Mouse (Mus musculus): ENCODE data around the gene Bag5. TPM values are rescaled to one million over a fixed set of nuclear protein-coding genes. Genes with fewer than 3 reads are reported as not detected.
A peak's percentile ranks its signal among the peaks of the same experiment; 100 is the strongest.
"Not testable (repeated sequence)": the region's sequence is repeated elsewhere in the genome, so short reads cannot be mapped to it uniquely, and the experiment has no call there.

Bag5 gene
- polyA plus RNA-seq, 1 experiment from 2014 or later, result 42.9 TPM

DNA sequence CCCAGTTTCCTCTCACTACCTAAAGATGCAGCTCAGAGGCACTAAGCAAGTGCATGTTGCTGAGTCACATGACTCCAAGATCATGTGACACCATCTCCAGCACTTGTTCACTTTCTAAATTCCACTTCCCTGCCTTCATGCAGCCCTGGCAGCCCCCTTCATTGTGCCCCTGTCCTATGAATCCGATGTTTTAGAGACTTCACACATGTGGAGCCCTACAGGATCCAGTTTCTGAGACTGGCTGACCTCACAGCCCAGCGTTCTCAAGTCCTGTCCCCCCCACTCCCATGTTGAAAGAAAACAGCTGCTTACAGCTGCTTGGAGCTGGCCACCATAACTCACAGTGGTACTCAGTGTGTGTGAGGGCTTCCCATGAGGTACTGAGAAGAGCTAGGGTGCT lies 30.4 kb upstream of the Bag5 start:
- Histone ChIP-seq H3K27ac (ENCODE audit: low read length) (peak overlapping the region; percentile 52; the same call in 1 of the 2 replicates), H3K4me1 (ENCODE audit: control insufficient read depth, insufficient read depth, low read length) (peaks cover 30% of the 10 kb centered on the region), H3K36me3 (ENCODE audit: control insufficient read depth, insufficient read depth) (no peaks in the 10 kb centered on the region), H3K27me3 (ENCODE audit: control insufficient read depth, insufficient read depth, low read length) (no peaks in the 10 kb centered on the region), H3K9ac (ENCODE audit: low read length) (no peak overlapping the region), H3K4me2 (ENCODE audit: low read depth, low read length) (no peak overlapping the region), H3K9me3 (replicated peaks; ENCODE audit: control insufficient read depth, low read length) (no peaks in the 10 kb centered on the region), H3K4me3 (ENCODE audit: low read length) (no peak overlapping the region)
- 61% methylated on average over 2 of the region's 2 CpGs for WGBS
- ATAC-seq (replicated peaks; ENCODE audit: extremely low read depth, insufficient read depth, low FRiP score), result no peak

DNA sequence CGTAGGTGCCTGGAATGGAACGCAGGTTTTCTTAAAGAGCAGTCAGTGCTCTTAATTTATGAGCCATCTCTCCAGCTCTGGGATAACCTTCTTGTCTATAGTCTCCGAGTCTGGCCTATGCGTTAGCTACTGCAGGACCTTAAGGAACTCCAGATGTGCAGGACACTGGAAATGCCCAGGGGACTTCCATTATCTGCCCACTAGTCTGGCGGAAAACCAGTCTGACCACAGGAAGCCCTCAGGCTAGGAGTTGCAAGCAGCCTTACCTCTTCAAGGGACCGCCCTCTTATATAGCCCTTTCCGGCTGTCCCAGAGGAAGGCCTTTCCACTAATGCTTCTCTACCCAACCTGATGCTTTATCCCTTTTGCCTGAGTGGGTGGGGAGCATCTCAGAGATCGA lies 28.3 kb upstream of the Bag5 start:
- ATAC-seq (replicated peaks; ENCODE audit: extremely low read depth, insufficient read depth, low FRiP score), result no peak
- no peaks in the 10 kb centered on the region for H3K9me3 ChIP-seq (replicated peaks; ENCODE audit: control insufficient read depth, low read length)
- H3K27ac ChIP-seq (ENCODE audit: low read length), result no peak overlapping the region
- 63% methylated on average over 8 of the region's 8 CpGs for WGBS
- no peaks in the 10 kb centered on the region for H3K27me3 ChIP-seq (ENCODE audit: control insufficient read depth, insufficient read depth, low read length)
- H3K36me3 ChIP-seq (ENCODE audit: control insufficient read depth, insufficient read depth), result no peaks in the 10 kb centered on the region
- peaks cover 23% of the 10 kb centered on the region for H3K4me1 ChIP-seq (ENCODE audit: control insufficient read depth, insufficient read depth, low read length)
- no peak overlapping the region for H3K4me2 ChIP-seq (ENCODE audit: low read depth, low read length)
- no peak overlapping the region for H3K4me3 ChIP-seq (ENCODE audit: low read length)
- no peak overlapping the region for H3K9ac ChIP-seq (ENCODE audit: low read length)

DNA sequence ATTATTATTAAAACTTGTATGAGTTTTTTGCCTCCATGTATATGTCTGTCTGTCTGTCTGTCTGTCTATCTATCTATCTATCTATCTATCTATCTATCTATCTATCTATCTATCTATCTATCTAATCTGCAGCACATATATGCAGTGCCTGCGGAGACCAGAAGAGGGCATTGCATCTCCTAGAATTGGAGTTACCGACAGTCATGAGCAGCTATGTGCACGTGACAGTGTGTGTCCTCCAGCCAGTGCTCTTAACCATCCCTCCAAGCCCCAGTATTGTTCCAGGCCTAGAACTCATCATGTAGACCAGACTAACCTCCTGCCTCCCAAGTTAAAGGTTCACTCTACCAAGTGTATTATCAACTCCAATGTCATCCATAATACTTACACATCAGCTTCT lies 25.7 kb upstream of the Bag5 start:
- no peak for ATAC-seq (replicated peaks; ENCODE audit: extremely low read depth, insufficient read depth, low FRiP score)
- H3K4me3 ChIP-seq (ENCODE audit: low read length), result no peak overlapping the region
- no peaks in the 10 kb centered on the region for H3K9me3 ChIP-seq (replicated peaks; ENCODE audit: control insufficient read depth, low read length)
- no peak overlapping the region for H3K4me2 ChIP-seq (ENCODE audit: low read depth, low read length)
- peaks cover 4% of the 10 kb centered on the region for H3K4me1 ChIP-seq (ENCODE audit: control insufficient read depth, insufficient read depth, low read length)
- H3K27me3 ChIP-seq (ENCODE audit: control insufficient read depth, insufficient read depth, low read length), result no peaks in the 10 kb centered on the region
- H3K36me3 ChIP-seq (ENCODE audit: control insufficient read depth, insufficient read depth), result no peaks in the 10 kb centered on the region
- no peak overlapping the region for H3K27ac ChIP-seq (ENCODE audit: low read length)
- 14% methylated on average over 3 of the region's 3 CpGs for WGBS
- no peak overlapping the region for H3K9ac ChIP-seq (ENCODE audit: low read length)

DNA sequence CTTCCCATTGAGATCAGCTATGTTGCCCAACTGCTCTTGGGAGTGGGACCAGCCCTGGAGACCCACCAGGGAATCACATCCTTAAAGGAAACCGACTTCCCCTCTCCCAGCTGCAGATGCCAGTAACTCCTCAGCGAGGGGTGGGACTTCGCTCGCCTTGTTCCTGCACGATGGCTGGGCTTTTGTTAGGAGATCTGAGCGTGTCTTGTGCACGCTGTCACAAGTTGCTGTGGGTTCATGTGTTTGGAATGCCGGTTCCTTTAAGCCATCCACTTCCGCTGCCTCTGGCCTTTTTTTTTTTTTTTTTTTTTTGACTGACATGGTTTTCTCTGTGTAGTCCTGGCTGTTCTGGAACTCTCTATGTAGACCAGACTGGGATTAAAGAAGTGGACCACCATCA lies 24.3 kb upstream of the Bag5 start:
- no peak overlapping the region for H3K4me2 ChIP-seq (ENCODE audit: low read depth, low read length)
- no peaks in the 10 kb centered on the region for H3K36me3 ChIP-seq (ENCODE audit: control insufficient read depth, insufficient read depth)
- ATAC-seq (replicated peaks; ENCODE audit: extremely low read depth, insufficient read depth, low FRiP score), result no peak
- peaks cover 7% of the 10 kb centered on the region for H3K4me1 ChIP-seq (ENCODE audit: control insufficient read depth, insufficient read depth, low read length)
- no peak overlapping the region for H3K4me3 ChIP-seq (ENCODE audit: low read length)
- 45% methylated on average over 9 of the region's 9 CpGs for WGBS
- H3K9ac ChIP-seq (ENCODE audit: low read length), result no peak overlapping the region
- no peaks in the 10 kb centered on the region for H3K9me3 ChIP-seq (replicated peaks; ENCODE audit: control insufficient read depth, low read length)
- no peaks in the 10 kb centered on the region for H3K27me3 ChIP-seq (ENCODE audit: control insufficient read depth, insufficient read depth, low read length)
- no peak overlapping the region for H3K27ac ChIP-seq (ENCODE audit: low read length)

DNA sequence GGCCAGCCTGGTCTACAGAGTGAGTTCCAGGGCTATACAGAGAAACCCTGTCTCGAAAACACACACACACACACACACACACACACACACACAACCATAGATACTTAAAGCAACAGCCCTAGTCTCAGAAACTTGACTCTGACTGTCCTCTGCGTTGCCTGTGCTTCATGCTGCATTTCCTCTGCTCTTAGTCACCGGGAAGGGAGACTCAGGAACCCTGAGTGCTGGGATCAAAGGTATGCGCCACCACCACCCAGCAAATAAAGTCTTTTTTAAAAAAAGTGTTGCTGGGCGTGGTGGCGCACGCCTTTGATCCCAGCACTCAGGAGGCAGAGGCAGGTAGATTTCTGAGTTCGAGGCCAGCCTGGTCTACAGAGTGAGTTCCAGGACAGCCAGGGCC lies 23.6 kb upstream of the Bag5 start:
- not testable (repeated sequence) for H3K9ac ChIP-seq (ENCODE audit: low read length); H3K27me3 ChIP-seq (ENCODE audit: control insufficient read depth, insufficient read depth, low read length); H3K9me3 ChIP-seq (replicated peaks; ENCODE audit: control insufficient read depth, low read length); ATAC-seq (replicated peaks; ENCODE audit: extremely low read depth, insufficient read depth, low FRiP score); H3K4me1 ChIP-seq (ENCODE audit: control insufficient read depth, insufficient read depth, low read length); H3K4me3 ChIP-seq (ENCODE audit: low read length); H3K27ac ChIP-seq (ENCODE audit: low read length); H3K36me3 ChIP-seq (ENCODE audit: control insufficient read depth, insufficient read depth); H3K4me2 ChIP-seq (ENCODE audit: low read depth, low read length)
- WGBS, result 83% methylated on average over 8 of the region's 8 CpGs

DNA sequence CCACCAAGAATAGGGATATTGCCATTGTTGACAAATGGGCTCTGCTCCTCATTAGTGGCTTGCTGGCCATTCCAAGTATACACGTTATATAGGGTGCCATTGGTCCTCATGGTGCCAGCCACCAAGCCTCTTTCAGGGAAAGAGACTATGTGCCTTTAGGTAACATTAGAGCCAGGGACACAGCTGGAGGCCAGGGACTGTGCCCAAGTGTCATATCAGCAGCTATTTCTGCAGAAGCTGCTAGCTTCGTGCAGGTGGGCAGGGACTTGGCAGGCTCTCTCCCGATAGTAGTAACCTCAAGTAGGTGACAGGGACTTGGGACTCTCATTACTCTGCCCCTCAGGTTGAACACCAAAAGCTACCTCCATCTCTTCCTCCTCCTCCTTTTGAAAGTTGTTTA lies 21.9 kb upstream of the Bag5 start:
- WGBS, result 71% methylated on average over 3 of the region's 3 CpGs
- H3K4me1 ChIP-seq (ENCODE audit: control insufficient read depth, insufficient read depth, low read length), result peaks cover 5% of the 10 kb centered on the region; the same call in 1 of the 2 replicates
- H3K27me3 ChIP-seq (ENCODE audit: control insufficient read depth, insufficient read depth, low read length), result no peaks in the 10 kb centered on the region
- H3K9me3 ChIP-seq (replicated peaks; ENCODE audit: control insufficient read depth, low read length), result no peaks in the 10 kb centered on the region
- H3K36me3 ChIP-seq (ENCODE audit: control insufficient read depth, insufficient read depth), result no peaks in the 10 kb centered on the region
- H3K9ac ChIP-seq (ENCODE audit: low read length), result no peak overlapping the region
- ATAC-seq (replicated peaks; ENCODE audit: extremely low read depth, insufficient read depth, low FRiP score), result no peak
- H3K27ac ChIP-seq (ENCODE audit: low read length), result no peak overlapping the region
- H3K4me2 ChIP-seq (ENCODE audit: low read depth, low read length), result no peak overlapping the region
- no peak overlapping the region for H3K4me3 ChIP-seq (ENCODE audit: low read length)

DNA sequence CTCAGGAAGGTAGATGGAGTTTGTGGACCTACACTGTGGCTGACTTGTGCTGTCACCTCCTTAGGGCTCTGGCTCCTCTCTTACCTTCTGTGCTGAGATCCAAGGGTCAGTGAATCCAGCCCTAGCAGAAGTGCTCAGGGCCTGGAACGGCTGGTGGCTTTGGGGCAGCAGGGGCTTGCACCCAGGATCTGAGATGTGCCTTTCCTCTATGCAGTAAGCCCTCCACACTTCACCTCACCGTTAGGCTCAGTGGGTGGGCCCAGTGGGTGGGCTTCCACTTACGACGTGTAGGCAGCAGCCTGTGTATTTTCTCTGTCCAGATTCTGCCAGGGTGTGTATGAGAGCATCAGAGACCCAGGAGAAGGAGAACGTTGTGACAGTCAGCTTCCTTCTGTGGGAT lies 19.9 kb upstream of the Bag5 start:
- ATAC-seq (replicated peaks; ENCODE audit: extremely low read depth, insufficient read depth, low FRiP score), result no peak
- Histone ChIP-seq H3K4me2 (ENCODE audit: low read depth, low read length) (no peak overlapping the region), H3K4me1 (ENCODE audit: control insufficient read depth, insufficient read depth, low read length) (peaks cover 5% of the 10 kb centered on the region; the same call in 1 of the 2 replicates), H3K36me3 (ENCODE audit: control insufficient read depth, insufficient read depth) (peaks cover 5% of the 10 kb centered on the region; the same call in 1 of the 2 replicates), H3K27me3 (ENCODE audit: control insufficient read depth, insufficient read depth, low read length) (no peaks in the 10 kb centered on the region), H3K4me3 (ENCODE audit: low read length) (no peak overlapping the region), H3K27ac (ENCODE audit: low read length) (no peak overlapping the region), H3K9ac (ENCODE audit: low read length) (0 out of 2 replicates have a peak overlapping the region, but pooled peaks have one; percentile 47), H3K9me3 (replicated peaks; ENCODE audit: control insufficient read depth, low read length) (no peaks in the 10 kb centered on the region)
- 52% methylated on average over 5 of the region's 5 CpGs for WGBS

DNA sequence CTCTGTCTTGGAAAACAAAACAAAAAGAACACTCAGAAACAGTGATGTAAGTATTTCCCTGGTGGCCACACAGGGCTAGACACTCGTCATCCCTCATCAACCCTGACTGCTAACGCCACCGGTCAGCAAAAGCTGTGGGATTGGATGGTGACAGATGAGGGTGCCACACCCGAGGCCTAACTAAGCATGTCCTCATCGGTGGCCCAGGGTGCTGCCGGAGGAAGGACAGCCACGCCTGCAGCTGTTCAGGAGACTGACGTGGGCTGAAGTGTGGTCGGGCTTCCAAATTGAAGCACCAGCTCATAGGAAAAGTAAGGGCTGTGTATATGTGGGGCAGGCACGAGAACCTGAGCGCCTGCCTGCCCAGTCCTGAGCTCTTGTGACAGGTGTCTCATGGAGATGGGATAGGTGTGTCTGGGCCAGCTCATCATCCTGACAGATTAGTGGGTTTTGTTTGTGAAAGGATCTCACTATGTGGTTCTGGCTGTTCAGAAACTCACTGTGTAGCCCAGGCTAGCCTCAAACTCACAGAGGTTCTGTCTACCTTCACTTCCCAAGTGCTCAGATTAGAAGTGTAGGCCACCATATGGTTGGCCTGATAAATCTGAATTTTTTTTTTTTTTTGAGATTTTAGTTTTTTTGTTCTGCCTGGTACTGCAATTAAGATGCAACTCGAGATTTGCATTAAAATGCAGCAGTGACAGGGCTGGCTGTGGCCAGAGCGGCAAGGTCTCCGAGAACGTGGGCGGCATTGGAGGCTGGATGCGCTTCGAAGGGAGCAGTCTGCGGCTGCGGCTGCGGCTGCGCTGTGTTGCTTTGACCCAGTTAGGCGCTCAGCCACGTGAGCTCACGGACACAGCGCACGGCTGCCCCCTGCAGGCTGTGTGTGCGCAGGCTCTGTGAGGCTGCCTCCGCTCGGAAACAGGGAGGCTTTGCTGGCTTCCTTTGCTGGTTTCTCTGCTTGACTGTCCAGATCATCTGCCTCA lies 19.1 kb upstream of the Bag5 start:
- H3K9ac ChIP-seq (ENCODE audit: low read length), result 0 out of 2 replicates have a peak overlapping the region, but pooled peaks have one; percentile 47
- H3K27ac ChIP-seq (ENCODE audit: low read length), result no peak overlapping the region
- H3K4me3 ChIP-seq (ENCODE audit: low read length), result no peak overlapping the region
- H3K4me2 ChIP-seq (ENCODE audit: low read depth, low read length), result peak overlapping the region; percentile 46
- peaks cover 5% of the 10 kb centered on the region; the same call in 1 of the 2 replicates for H3K4me1 ChIP-seq (ENCODE audit: control insufficient read depth, insufficient read depth, low read length)
- H3K9me3 ChIP-seq (replicated peaks; ENCODE audit: control insufficient read depth, low read length), result no peaks in the 10 kb centered on the region
- H3K27me3 ChIP-seq (ENCODE audit: control insufficient read depth, insufficient read depth, low read length), result no peaks in the 10 kb centered on the region
- 30% methylated on average over 30 of the region's 30 CpGs for WGBS
- H3K36me3 ChIP-seq (ENCODE audit: control insufficient read depth, insufficient read depth), result peaks cover 5% of the 10 kb centered on the region; the same call in 1 of the 2 replicates
- ATAC-seq (replicated peaks; ENCODE audit: extremely low read depth, insufficient read depth, low FRiP score), result peak; percentile 88

DNA sequence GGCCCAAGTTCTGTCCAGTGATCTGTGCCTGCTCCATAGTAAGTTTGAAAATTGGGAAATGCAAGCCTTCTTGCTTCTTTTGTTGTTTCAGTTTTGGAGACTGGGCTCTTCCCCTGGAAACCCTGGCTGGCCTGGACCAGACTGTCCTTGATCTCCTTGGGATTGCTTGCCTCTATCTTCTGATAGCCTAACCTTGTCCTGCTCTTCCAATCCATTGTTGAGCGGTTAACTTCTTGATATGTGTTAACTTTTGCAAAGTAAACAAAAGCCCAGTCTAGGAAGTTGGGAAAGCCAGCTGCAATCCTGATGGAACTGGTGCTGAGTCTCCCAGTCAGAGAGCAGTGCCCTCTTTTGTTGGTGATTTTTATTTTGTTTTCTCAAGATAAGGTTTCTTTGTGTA lies 14.9 kb upstream of the Bag5 start:
- H3K4me2 ChIP-seq (ENCODE audit: low read depth, low read length), result no peak overlapping the region
- H3K9me3 ChIP-seq (replicated peaks; ENCODE audit: control insufficient read depth, low read length), result no peaks in the 10 kb centered on the region
- H3K36me3 ChIP-seq (ENCODE audit: control insufficient read depth, insufficient read depth), result peaks cover 13% of the 10 kb centered on the region; the same call in 1 of the 2 replicates
- ATAC-seq (replicated peaks; ENCODE audit: extremely low read depth, insufficient read depth, low FRiP score), result no peak
- no peak overlapping the region for H3K9ac ChIP-seq (ENCODE audit: low read length)
- no peak overlapping the region for H3K4me3 ChIP-seq (ENCODE audit: low read length)
- no peak overlapping the region for H3K27ac ChIP-seq (ENCODE audit: low read length)
- peaks cover 7% of the 10 kb centered on the region for H3K4me1 ChIP-seq (ENCODE audit: control insufficient read depth, insufficient read depth, low read length)
- WGBS, result 78% methylated on average over 1 of the region's 1 CpGs
- no peaks in the 10 kb centered on the region for H3K27me3 ChIP-seq (ENCODE audit: control insufficient read depth, insufficient read depth, low read length)

Data from heart, embryonic 16.5 days (tissue).